ENCODE assay signal across 9 mouse cellular contexts in genomic region chr3:127547882-127548281, GRCm38 (mm10). TPM values are rescaled to one million over a fixed set of nuclear protein-coding genes. Genes with fewer than 3 reads are reported as not detected.
A peak's percentile ranks its signal among the peaks of the same experiment; 100 is the strongest.
DNase-seq lines count a peak whose midpoint lies in the region; ATAC-seq lines count a peak whose summit lies in the region.
"Had no signal": no experiment of that assay in that cellular context is flagged by ENCODE, and none has a peak within 500 bp of the region (broad histone marks: within the 10 kb centered on the region; RNA-seq: fewer than 3 reads in every experiment).

No protein-coding gene starts in this region.

- ATAC-seq in forebrain, embryonic 11.5 days (replicated peaks; ENCODE audit: low FRiP score) = no peak
- no peak for ATAC-seq in forebrain, embryonic 15.5 days (replicated peaks)
- no peak for ATAC-seq in liver, embryonic 13.5 days (ENCODE audit: low read depth)
- ATAC-seq in liver, embryonic 11.5 days (replicated peaks; ENCODE audit: low FRiP score) = no peak
- 0 out of 2 replicates have a peak, but pooled peaks have one; percentile 23 for ATAC-seq in granulocyte monocyte progenitor cell, adult 5-6 weeks (replicated peaks; ENCODE audit: poor library complexity, severe bottlenecking)

- no peaks in the 10 kb centered on the region for H3K27me3 ChIP-seq in forebrain, embryonic 11.5 days (ENCODE audit: control insufficient read depth, insufficient read depth, low read length)
- H3K27me3 ChIP-seq in forebrain, embryonic 15.5 days = no peaks in the 10 kb centered on the region
- H3K27me3 ChIP-seq in liver, embryonic 13.5 days = no peaks in the 10 kb centered on the region
- H3K27me3 ChIP-seq in liver, embryonic 11.5 days (replicated peaks; ENCODE audit: control insufficient read depth, insufficient read depth, low read length) = no peaks in the 10 kb centered on the region
- H3K27me3 ChIP-seq: lung, embryonic 15.5 days had no signal

- DNase-seq in forebrain, embryonic 11.5 days (ENCODE audit: low spot score) = peak; percentile 74
- peak; percentile 10 for DNase-seq in liver, embryonic 13.5 days
- no peak for DNase-seq in liver, embryonic 11.5 days (ENCODE audit: low spot score)
- peak; percentile 69 for DNase-seq in ZHBTc4 (ENCODE audit: low read depth, low spot score)
- DNase-seq in thymus, postnatal 25 days = peak; percentile 41
- DNase-seq in left cerebral cortex, postnatal 25 days (ENCODE audit: low spot score in 2 of 2) = no peak

- H3K27ac ChIP-seq in forebrain, embryonic 11.5 days (ENCODE audit: low read depth, low read length) = no peak overlapping the region
- H3K27ac ChIP-seq in forebrain, embryonic 15.5 days (replicated peaks) = no peak overlapping the region
- no peak overlapping the region for H3K27ac ChIP-seq in liver, embryonic 13.5 days
- H3K27ac ChIP-seq in liver, embryonic 11.5 days (ENCODE audit: low read depth, low read length) = no peak overlapping the region
- H3K27ac ChIP-seq: lung, embryonic 15.5 days had no signal

- intact Hi-C loops in left cerebral cortex, postnatal 25 days (cut with DNase I) = no loop called here

- WGBS in forebrain, embryonic 11.5 days = 25% methylated on average over 5 of the region's 5 CpGs
- 36% methylated on average over 5 of the region's 5 CpGs for WGBS in forebrain, embryonic 15.5 days
- 48% methylated on average over 5 of the region's 5 CpGs for WGBS in liver, embryonic 13.5 days (ENCODE audit: insufficient replicate concordance)
- WGBS in liver, embryonic 11.5 days = 44% methylated on average over 5 of the region's 5 CpGs

- no peaks in the 10 kb centered on the region for H3K9me3 ChIP-seq in forebrain, embryonic 11.5 days (ENCODE audit: control insufficient read depth, low read length)
- H3K9me3 ChIP-seq in forebrain, embryonic 15.5 days = no peaks in the 10 kb centered on the region
- H3K9me3 ChIP-seq in liver, embryonic 13.5 days (replicated peaks) = no peaks in the 10 kb centered on the region
- no peaks in the 10 kb centered on the region for H3K9me3 ChIP-seq in liver, embryonic 11.5 days (ENCODE audit: control insufficient read depth, low read length)
- H3K9me3 ChIP-seq: lung, embryonic 15.5 days had no signal

- no peak overlapping the region for H3K4me3 ChIP-seq in forebrain, embryonic 11.5 days (ENCODE audit: low read depth, low read length)
- H3K4me3 ChIP-seq in forebrain, embryonic 15.5 days = no peak overlapping the region
- H3K4me3 ChIP-seq in liver, embryonic 13.5 days (replicated peaks) = no peak overlapping the region
- H3K4me3 ChIP-seq in liver, embryonic 11.5 days (ENCODE audit: low read depth, low read length) = no peak overlapping the region
- H3K4me3 ChIP-seq: lung, embryonic 15.5 days had no signal

- no peaks in the 10 kb centered on the region for H3K4me1 ChIP-seq in forebrain, embryonic 11.5 days (replicated peaks; ENCODE audit: control insufficient read depth, insufficient read depth, low read length)
- H3K4me1 ChIP-seq in forebrain, embryonic 15.5 days = peaks cover 10% of the 10 kb centered on the region; the same call in 1 of the 2 replicates
- H3K4me1 ChIP-seq in liver, embryonic 13.5 days (replicated peaks) = peaks cover 9% of the 10 kb centered on the region
- H3K4me1 ChIP-seq in liver, embryonic 11.5 days (replicated peaks; ENCODE audit: control insufficient read depth, insufficient read depth, low read length) = 0 out of 2 replicates have a peak, but pooled peaks cover 3% of the 10 kb centered on the region

- H3K9ac ChIP-seq in forebrain, embryonic 11.5 days (ENCODE audit: low read length) = no peak overlapping the region
- H3K9ac ChIP-seq in forebrain, embryonic 15.5 days (replicated peaks) = no peak overlapping the region
- H3K9ac ChIP-seq in liver, embryonic 13.5 days = no peak overlapping the region
- H3K9ac ChIP-seq in liver, embryonic 11.5 days (ENCODE audit: low read depth, low read length) = no peak overlapping the region
- H3K9ac ChIP-seq: lung, embryonic 15.5 days had no signal

- peaks cover 3% of the 10 kb centered on the region; the same call in 1 of the 2 replicates for H3K36me3 ChIP-seq in forebrain, embryonic 11.5 days (ENCODE audit: control insufficient read depth, insufficient read depth, low read length)
- H3K36me3 ChIP-seq in forebrain, embryonic 15.5 days = peaks cover 23% of the 10 kb centered on the region
- H3K36me3 ChIP-seq in liver, embryonic 13.5 days = peaks cover 39% of the 10 kb centered on the region
- H3K36me3 ChIP-seq in liver, embryonic 11.5 days (ENCODE audit: control insufficient read depth, insufficient read depth, low read length) = peaks cover 17% of the 10 kb centered on the region

- H3K4me2 ChIP-seq in forebrain, embryonic 11.5 days (ENCODE audit: low read depth, low read length, severe bottlenecking) = no peak overlapping the region
- H3K4me2 ChIP-seq in forebrain, embryonic 15.5 days (replicated peaks) = no peak overlapping the region
- H3K4me2 ChIP-seq in liver, embryonic 13.5 days = no peak overlapping the region
- H3K4me2 ChIP-seq in liver, embryonic 11.5 days = no peak overlapping the region
- H3K4me2 ChIP-seq: lung, embryonic 15.5 days had no signal

RNA-seq across cellular contexts. Expression of gene Larp7, which starts 5.3 kb away (rescaled TPM):
- polyA plus RNA-seq in forebrain, embryonic 11.5 days (2014; fragmentation: Nextera tagmentation; extraction: Ambion mirVana) = 74.3 and 87.0 TPM in 2 replicates
- 33.9 and 37.9 TPM in 2 replicates for polyA plus RNA-seq in forebrain, embryonic 15.5 days (2015; fragmentation: Nextera tagmentation; extraction: Ambion mirVana)
- 41.2 and 50.9 TPM in 2 replicates for polyA plus RNA-seq in liver, embryonic 13.5 days (2015; fragmentation: Nextera tagmentation; extraction: Ambion mirVana)
- polyA plus RNA-seq in liver, embryonic 11.5 days (2014; fragmentation: Nextera tagmentation; extraction: Ambion mirVana) = 69.7 and 70.0 TPM in 2 replicates
- total RNA-seq in granulocyte monocyte progenitor cell, adult 5-6 weeks (2014; fragmentation: Nextera tagmentation) = 55.2 and 76.0 TPM in 2 replicates
- 106 and 126 TPM in 2 replicates for total RNA-seq in granulocyte monocyte progenitor cell, adult 5-6 weeks (2017)
- total RNA-seq in left cerebral cortex, postnatal 25 days (2021) = 10 to 100 TPM; 17.8 to 20.1 TPM

RNA-seq across cellular contexts. Expression of gene Zgrf1, which starts 5.4 kb away (rescaled TPM):
- 17.8 and 21.2 TPM in 2 replicates for polyA plus RNA-seq in forebrain, embryonic 11.5 days (2014; fragmentation: Nextera tagmentation; extraction: Ambion mirVana)
- polyA plus RNA-seq in forebrain, embryonic 15.5 days (2015; fragmentation: Nextera tagmentation; extraction: Ambion mirVana) = 5.1 and 6.0 TPM in 2 replicates
- polyA plus RNA-seq in liver, embryonic 13.5 days (2015; fragmentation: Nextera tagmentation; extraction: Ambion mirVana) = 3.6 and 4.0 TPM in 2 replicates
- polyA plus RNA-seq in liver, embryonic 11.5 days (2014; fragmentation: Nextera tagmentation; extraction: Ambion mirVana) = 10.8 and 13.9 TPM in 2 replicates
- total RNA-seq in granulocyte monocyte progenitor cell, adult 5-6 weeks (2014; fragmentation: Nextera tagmentation) = 26.1 and 30.8 TPM in 2 replicates
- 23.1 and 30.6 TPM in 2 replicates for total RNA-seq in granulocyte monocyte progenitor cell, adult 5-6 weeks (2017)
- 1 to 10 TPM; 2.4 to 2.6 TPM for total RNA-seq in left cerebral cortex, postnatal 25 days (2021)

RNA-seq across cellular contexts. Expression of gene Ank2, which starts 48.7 kb away (rescaled TPM):
- polyA plus RNA-seq in forebrain, embryonic 11.5 days (2014; fragmentation: Nextera tagmentation; extraction: Ambion mirVana) = 76.3 and 78.8 TPM in 2 replicates
- polyA plus RNA-seq in forebrain, embryonic 15.5 days (2015; fragmentation: Nextera tagmentation; extraction: Ambion mirVana) = 158 and 159 TPM in 2 replicates
- 4.9 and 6.7 TPM in 2 replicates for polyA plus RNA-seq in liver, embryonic 13.5 days (2015; fragmentation: Nextera tagmentation; extraction: Ambion mirVana)
- polyA plus RNA-seq in liver, embryonic 11.5 days (2014; fragmentation: Nextera tagmentation; extraction: Ambion mirVana) = 17.3 and 19.7 TPM in 2 replicates
- 0.45 and 0.73 TPM in 2 replicates for total RNA-seq in granulocyte monocyte progenitor cell, adult 5-6 weeks (2014; fragmentation: Nextera tagmentation)
- 0.26 TPM in 1 of 2 replicates, not detected in the other for total RNA-seq in granulocyte monocyte progenitor cell, adult 5-6 weeks (2017)
- total RNA-seq in left cerebral cortex, postnatal 25 days (2021) = 100 to 1,000 TPM; 905 to 944 TPM

Comparison
In these comparisons a context has a peak if more than half of its experiments do, and no peak if none do; other contexts are left out.
1. DNase-seq: peak in forebrain, embryonic 11.5 days (single experiment), liver, embryonic 13.5 days (single experiment), ZHBTc4 (single experiment) and thymus, postnatal 25 days (single experiment); none in liver, embryonic 11.5 days (single experiment) and left cerebral cortex, postnatal 25 days (0 of 2).